26 mouse cellular contexts compared by ENCODE assay signal in the genomic region with DNA sequence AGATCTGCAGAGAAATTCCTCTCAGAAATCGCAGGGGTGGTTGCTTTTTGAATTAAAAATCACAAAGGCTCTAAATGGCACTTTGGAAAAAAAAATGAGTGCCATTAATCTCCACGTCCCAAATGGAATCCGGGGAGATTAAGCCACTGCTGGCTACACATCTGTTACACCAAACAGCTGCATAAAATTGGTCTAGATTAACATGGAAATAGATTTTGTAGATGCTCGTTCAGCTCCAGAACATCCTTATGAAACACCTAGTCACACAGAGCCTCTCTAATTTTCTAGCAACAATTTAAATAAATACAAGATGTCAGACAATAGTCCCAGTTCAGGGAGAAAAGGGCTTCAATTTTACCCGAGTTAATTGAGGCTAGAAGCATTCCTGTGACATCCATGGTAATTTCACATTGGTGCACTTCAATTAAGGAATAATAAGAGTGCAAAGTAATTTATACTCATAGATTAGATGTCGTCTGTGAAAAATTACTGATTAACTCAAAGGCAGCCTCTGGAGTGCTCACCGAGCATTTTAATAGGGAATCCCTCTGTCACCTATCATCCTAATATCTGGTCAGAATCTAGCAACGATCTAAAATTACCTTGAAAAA.
DNase-seq lines count a peak whose midpoint lies in the region; ATAC-seq lines count a peak whose summit lies in the region.
"Had no signal": no experiment of that assay in that cellular context is flagged by ENCODE, and none has a peak within 500 bp of the region (broad histone marks: within the 10 kb centered on the region; RNA-seq: fewer than 3 reads in every experiment).

No protein-coding gene starts in this region.

- no peak overlapping the region for H3K4me3 ChIP-seq in forebrain, embryonic 13.5 days
- H3K4me3 ChIP-seq in forebrain, embryonic 11.5 days (ENCODE audit: low read depth, low read length): no peak overlapping the region
- H3K4me3 ChIP-seq in midbrain, embryonic 12.5 days: no peak overlapping the region
- H3K4me3 ChIP-seq in midbrain, embryonic 13.5 days (replicated peaks): no peak overlapping the region
- H3K4me3 ChIP-seq in neural tube, embryonic 12.5 days: no peak overlapping the region
- H3K4me3 ChIP-seq: embryonic facial prominence, embryonic 10.5 days; embryonic facial prominence, embryonic 15.5 days; heart, embryonic 10.5 days; heart, embryonic 15.5 days had no signal

- H3K9me3 ChIP-seq in forebrain, embryonic 13.5 days (replicated peaks): no peaks in the 10 kb centered on the region
- no peaks in the 10 kb centered on the region for H3K9me3 ChIP-seq in forebrain, embryonic 11.5 days (ENCODE audit: control insufficient read depth, low read length)
- H3K9me3 ChIP-seq in midbrain, embryonic 12.5 days: no peaks in the 10 kb centered on the region
- H3K9me3 ChIP-seq in midbrain, embryonic 13.5 days: no peaks in the 10 kb centered on the region
- H3K9me3 ChIP-seq in neural tube, embryonic 12.5 days: no peaks in the 10 kb centered on the region
- H3K9me3 ChIP-seq: embryonic facial prominence, embryonic 10.5 days; embryonic facial prominence, embryonic 15.5 days; G1E; heart, embryonic 10.5 days; heart, embryonic 15.5 days had no signal

- no peak overlapping the region for H3K27ac ChIP-seq in forebrain, embryonic 13.5 days
- no peak overlapping the region for H3K27ac ChIP-seq in forebrain, embryonic 11.5 days (ENCODE audit: low read depth, low read length)
- H3K27ac ChIP-seq in midbrain, embryonic 12.5 days (replicated peaks): no peak overlapping the region
- H3K27ac ChIP-seq in midbrain, embryonic 13.5 days: no peak overlapping the region
- no peak overlapping the region for H3K27ac ChIP-seq in neural tube, embryonic 12.5 days
- H3K27ac ChIP-seq: embryonic facial prominence, embryonic 10.5 days; embryonic facial prominence, embryonic 15.5 days; heart, embryonic 10.5 days; heart, embryonic 15.5 days; liver, embryonic 14.5 days had no signal

- no peaks in the 10 kb centered on the region for H3K27me3 ChIP-seq in forebrain, embryonic 13.5 days
- no peaks in the 10 kb centered on the region for H3K27me3 ChIP-seq in forebrain, embryonic 11.5 days (ENCODE audit: control insufficient read depth, insufficient read depth, low read length)
- no peaks in the 10 kb centered on the region for H3K27me3 ChIP-seq in midbrain, embryonic 12.5 days
- no peaks in the 10 kb centered on the region for H3K27me3 ChIP-seq in midbrain, embryonic 13.5 days
- H3K27me3 ChIP-seq in neural tube, embryonic 12.5 days (replicated peaks): no peaks in the 10 kb centered on the region
- H3K27me3 ChIP-seq: embryonic facial prominence, embryonic 15.5 days; heart, embryonic 15.5 days had no signal

- ATAC-seq in forebrain, embryonic 13.5 days: peak; percentile 55
- ATAC-seq in forebrain, embryonic 11.5 days (replicated peaks; ENCODE audit: low FRiP score): no peak; the same call in 1 of the 2 replicates
- ATAC-seq in midbrain, embryonic 12.5 days (ENCODE audit: low FRiP score, low read depth): 0 out of 2 replicates have a peak, but pooled peaks have one; percentile 6
- no peak for ATAC-seq in midbrain, embryonic 13.5 days
- peak; percentile 44; the same call in 1 of the 2 replicates for ATAC-seq in neural tube, embryonic 12.5 days (ENCODE audit: low FRiP score, low read depth)
- ATAC-seq: inflammation-experienced regulatory T-cells, adult 6 months had no signal

- peaks cover 3% of the 10 kb centered on the region; the same call in 1 of the 2 replicates for H3K4me1 ChIP-seq in forebrain, embryonic 13.5 days
- no peaks in the 10 kb centered on the region for H3K4me1 ChIP-seq in forebrain, embryonic 11.5 days (replicated peaks; ENCODE audit: control insufficient read depth, insufficient read depth, low read length)
- no peaks in the 10 kb centered on the region for H3K4me1 ChIP-seq in midbrain, embryonic 12.5 days
- no peaks in the 10 kb centered on the region for H3K4me1 ChIP-seq in midbrain, embryonic 13.5 days (replicated peaks)
- H3K4me1 ChIP-seq in neural tube, embryonic 12.5 days: no peaks in the 10 kb centered on the region
- H3K4me1 ChIP-seq: embryonic facial prominence, embryonic 10.5 days; embryonic facial prominence, embryonic 15.5 days; heart, embryonic 10.5 days; heart, embryonic 15.5 days had no signal

- H3K9ac ChIP-seq in forebrain, embryonic 13.5 days: no peak overlapping the region
- H3K9ac ChIP-seq in forebrain, embryonic 11.5 days (ENCODE audit: low read length): no peak overlapping the region
- H3K9ac ChIP-seq in midbrain, embryonic 12.5 days (replicated peaks): no peak overlapping the region
- H3K9ac ChIP-seq in midbrain, embryonic 13.5 days (replicated peaks): no peak overlapping the region
- H3K9ac ChIP-seq in neural tube, embryonic 12.5 days: no peak overlapping the region
- H3K9ac ChIP-seq: embryonic facial prominence, embryonic 15.5 days; heart, embryonic 15.5 days; liver, embryonic 14.5 days; lung, embryonic 14.5 days had no signal

- H3K36me3 ChIP-seq in forebrain, embryonic 13.5 days (ENCODE audit: poor library complexity, severe bottlenecking): no peaks in the 10 kb centered on the region
- H3K36me3 ChIP-seq in forebrain, embryonic 11.5 days (ENCODE audit: control insufficient read depth, insufficient read depth, low read length): no peaks in the 10 kb centered on the region
- H3K36me3 ChIP-seq in midbrain, embryonic 12.5 days: no peaks in the 10 kb centered on the region
- H3K36me3 ChIP-seq in midbrain, embryonic 13.5 days: no peaks in the 10 kb centered on the region
- H3K36me3 ChIP-seq in neural tube, embryonic 12.5 days: no peaks in the 10 kb centered on the region
- H3K36me3 ChIP-seq: embryonic facial prominence, embryonic 10.5 days; embryonic facial prominence, embryonic 15.5 days; G1E; heart, embryonic 10.5 days; heart, embryonic 15.5 days had no signal

- WGBS in forebrain, embryonic 13.5 days: 32% methylated on average over 8 of the region's 8 CpGs
- WGBS in forebrain, embryonic 11.5 days: 54% methylated on average over 8 of the region's 8 CpGs
- WGBS in midbrain, embryonic 12.5 days: 58% methylated on average over 8 of the region's 8 CpGs
- 47% methylated on average over 8 of the region's 8 CpGs for WGBS in midbrain, embryonic 13.5 days
- WGBS in neural tube, embryonic 12.5 days: 54% methylated on average over 8 of the region's 8 CpGs

- no peak for DNase-seq in forebrain, embryonic 11.5 days (ENCODE audit: low spot score)
- no peak for DNase-seq in neural tube, embryonic 10.5 days (ENCODE audit: extremely low spot score, low spot score)
- no peak for DNase-seq in testis, postnatal 14 days (ENCODE audit: low spot score)
- no peak for DNase-seq in lung, postnatal 4 days
- DNase-seq: adrenal gland, adult 8-10 months; cerebellum, adult 8-10 months; cerebellum, postnatal 25 days; gastrocnemius, postnatal 25 days; heart, adult 11 months; heart, postnatal 36 days; kidney, adult 11 months; kidney, postnatal 14 days; liver; lung, embryonic 14.5 days; lung, postnatal 14 days had no signal

- no peak overlapping the region for H3K4me2 ChIP-seq in forebrain, embryonic 13.5 days
- no peak overlapping the region for H3K4me2 ChIP-seq in forebrain, embryonic 11.5 days (ENCODE audit: low read depth, low read length, severe bottlenecking)
- no peak overlapping the region for H3K4me2 ChIP-seq in midbrain, embryonic 12.5 days (replicated peaks)
- no peak overlapping the region for H3K4me2 ChIP-seq in midbrain, embryonic 13.5 days (replicated peaks)
- no peak overlapping the region for H3K4me2 ChIP-seq in neural tube, embryonic 12.5 days (replicated peaks)
- H3K4me2 ChIP-seq: embryonic facial prominence, embryonic 15.5 days; heart, embryonic 15.5 days; lung, embryonic 14.5 days had no signal

Comparison
In these comparisons a context has a peak if more than half of its experiments do, and no peak if none do; other contexts are left out.
1. ATAC-seq: peak in forebrain, embryonic 13.5 days (single experiment), midbrain, embryonic 12.5 days (single experiment) and neural tube, embryonic 12.5 days (single experiment); none in forebrain, embryonic 11.5 days (single experiment) and midbrain, embryonic 13.5 days (single experiment).